Mouse (Mus musculus) fat pad, adult 2 months (tissue): ENCODE data around the gene Olfr619.

Source experiments
- DNase-seq: peaks from one replicate; pipeline ENCODE4 v3.0.0-alpha.2; 2011; ENCODE audit warnings: low read depth, low spot score; ENCODE audit errors: extremely low read depth

Gene Olfr619

GRCm38 (mm10) chr7:103600275-103600674 is at the start of gene Olfr619:
Olfr619 (plus strand) TSS chr7:103600575.
- DNase-seq: no peak

DNA sequence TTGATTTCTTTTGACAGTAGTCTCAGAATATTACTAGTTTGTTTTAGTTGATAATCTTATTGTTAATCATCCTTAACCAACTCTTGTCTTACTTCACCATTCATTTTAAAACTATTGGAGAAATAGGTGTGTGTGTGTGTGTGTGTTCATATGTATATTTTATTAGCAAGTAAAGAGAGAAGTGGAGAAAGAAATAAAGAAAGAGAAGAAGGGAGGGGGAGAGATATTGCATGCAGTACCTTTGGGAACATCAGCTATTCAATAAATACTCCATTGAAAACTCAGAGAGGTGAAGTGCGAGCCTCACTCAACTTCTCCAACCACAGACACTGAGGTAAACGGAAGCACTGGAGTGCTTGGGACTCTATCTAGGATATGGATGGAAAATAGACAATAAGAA is 44.6 kb upstream of the Olfr619 start, which contains the start of gene Olfr615:
Gene Olfr615 (plus strand): TSS at position 301 of the 400 bp plus-strand sequence.
- DNase-seq: no peak

- no peak for DNase-seq
These were observed 31.3 kb upstream of the Olfr619 start, which contains the start of gene Olfr616 for GRCm38 (mm10) chr7:103569043-103569442. Olfr616 (minus strand) TSS chr7:103569143.

DNA sequence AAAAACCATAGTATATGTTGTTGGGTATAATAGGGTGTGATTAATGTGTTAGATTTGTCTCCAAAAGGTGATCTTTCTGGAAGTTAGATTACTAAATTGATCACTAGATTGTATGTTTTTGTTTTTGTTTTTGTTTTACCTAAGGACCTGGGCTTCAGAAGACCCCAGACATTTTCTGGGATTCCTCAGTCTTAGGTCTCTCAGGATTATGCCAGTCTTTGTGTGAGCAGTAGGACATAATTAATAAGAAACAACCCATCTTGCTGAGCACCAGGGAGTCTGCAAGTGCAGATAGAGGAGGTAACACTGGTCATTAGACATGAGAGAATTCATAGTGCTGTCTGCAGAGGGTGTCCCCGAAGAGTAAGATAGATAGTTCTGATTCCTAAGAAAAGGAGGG is 27.6 kb upstream of the Olfr619 start, which contains the start of gene Olfr617:
Gene Olfr617 (plus strand): TSS at position 301 of the 400 bp plus-strand sequence.
- no peak for DNase-seq

GRCm38 (mm10) chr7:103589803-103590202 is 10.6 kb upstream of the Olfr619 start, which contains the start of gene Olfr618:
Olfr618 (plus strand) TSS chr7:103590103.
- DNase-seq: no peak

- no peak for DNase-seq
These were observed 7.0 kb downstream of the Olfr619 start for GRCm38 (mm10) chr7:103607425-103607824.

- no peak for DNase-seq
These were observed 12.1 kb downstream of the Olfr619 start, which contains the start of gene Olfr620 for GRCm38 (mm10) chr7:103612434-103612833. Olfr620 (minus strand) TSS chr7:103612534.

DNA sequence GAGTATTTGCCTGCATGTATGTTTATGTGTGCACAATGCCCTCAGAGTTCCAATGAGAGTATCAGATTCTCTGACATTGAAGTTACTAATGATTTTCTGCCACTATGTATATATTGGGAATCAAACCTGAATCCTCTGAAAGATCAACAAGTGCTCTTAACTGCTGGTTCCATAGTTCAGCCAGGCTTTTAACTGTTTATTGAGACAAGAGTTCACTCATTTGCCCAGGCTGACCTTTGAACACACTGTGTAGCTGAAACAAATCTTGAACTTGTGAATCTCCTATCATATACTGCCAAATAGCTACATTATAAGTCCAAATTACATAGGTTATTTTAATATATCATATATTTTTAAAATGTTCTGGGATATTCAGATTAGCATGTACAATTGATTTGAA is 36.4 kb downstream of the Olfr619 start:
- no peak for DNase-seq

- no peak for DNase-seq
These were observed 42.2 kb downstream of the Olfr619 start, which contains the start of gene Olfr622 for GRCm38 (mm10) chr7:103642602-103643001. Olfr622 (minus strand) TSS chr7:103642702.

DNA sequence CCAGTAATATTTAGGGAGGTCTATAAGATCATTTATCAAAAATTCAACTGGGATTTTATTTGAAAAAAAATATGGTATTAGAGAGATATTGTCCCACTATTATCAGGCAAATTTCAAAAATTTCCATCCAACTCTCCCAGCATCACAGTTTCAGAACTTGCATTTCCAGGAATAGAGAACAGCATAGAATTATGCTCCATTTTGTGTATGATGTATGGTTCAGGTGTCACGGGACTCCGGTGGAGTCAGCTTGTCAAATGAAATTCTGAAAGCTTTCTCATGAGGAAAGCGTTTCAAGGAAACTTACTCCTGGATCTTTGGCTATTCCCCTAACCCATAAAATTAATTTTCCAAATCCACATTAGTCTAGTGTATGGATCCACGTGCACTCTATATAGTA is 43.7 kb downstream of the Olfr619 start:
- DNase-seq: no peak
